In genomic region chr9:120011533-120011932, GRCm38 (mm10) we compare ENCODE assay signal across 7 mouse cellular contexts. TPM values are rescaled to one million over a fixed set of nuclear protein-coding genes. Genes with fewer than 3 reads are reported as not detected.
DNase-seq lines count a peak whose midpoint lies in the region; ATAC-seq lines count a peak whose summit lies in the region.

No protein-coding gene starts in this region.

- peak overlapping the region; percentile 51 for H3K9ac ChIP-seq in hindbrain, embryonic 15.5 days

- H3K4me2 ChIP-seq in hindbrain, embryonic 15.5 days: peak overlapping the region; percentile 77

- no peaks in the 10 kb centered on the region for H3K9me3 ChIP-seq in hindbrain, embryonic 15.5 days
- peaks cover 14% of the 10 kb centered on the region for H3K9me3 ChIP-seq in megakaryocyte, embryonic 14.5 days

- ATAC-seq in hindbrain, embryonic 15.5 days (ENCODE audit: low FRiP score, low read depth): peak; percentile 72

- 0 out of 2 replicates have a peak, but pooled peaks cover 9% of the 10 kb centered on the region for H3K4me1 ChIP-seq in hindbrain, embryonic 15.5 days (replicated peaks)
- peaks cover 49% of the 10 kb centered on the region for H3K4me1 ChIP-seq in megakaryocyte, embryonic 14.5 days

- WGBS in hindbrain, embryonic 15.5 days: under 1% methylated on average over 10 of the region's 10 CpGs

- peak overlapping the region; percentile 45 for H3K4me3 ChIP-seq in hindbrain, embryonic 15.5 days
- H3K4me3 ChIP-seq in megakaryocyte, embryonic 14.5 days (replicated peaks): peak overlapping the region; percentile 91

- H3K27ac ChIP-seq in hindbrain, embryonic 15.5 days (replicated peaks): peak overlapping the region; percentile 92

- no peaks in the 10 kb centered on the region for H3K27me3 ChIP-seq in hindbrain, embryonic 15.5 days
- peaks cover 43% of the 10 kb centered on the region for H3K27me3 ChIP-seq in megakaryocyte, embryonic 14.5 days (replicated peaks)

- H3K36me3 ChIP-seq in hindbrain, embryonic 15.5 days: no peaks in the 10 kb centered on the region
- no peaks in the 10 kb centered on the region for H3K36me3 ChIP-seq in megakaryocyte, embryonic 14.5 days (replicated peaks; ENCODE audit: low read length)

- peak; percentile 93 for DNase-seq in R1 (ENCODE audit: low read depth, low spot score)
- peak; percentile 81 for DNase-seq in cerebellum, adult 8-10 months
- peak; percentile 54 for DNase-seq in frontal cortex, postnatal 14 days (ENCODE audit: low spot score in 2 of 2)
- DNase-seq in left cerebral cortex, adult 9 months (ENCODE audit: low spot score in 2 of 2): peak; percentile 73 to 78
- DNase-seq in right cerebral cortex, postnatal 14 days: peak; percentile 69

RNA-seq across cellular contexts. Expression of gene Xirp1, which starts 11.9 kb away (rescaled TPM):
- not detected in 2 replicates for polyA plus RNA-seq in hindbrain, embryonic 15.5 days (2015; fragmentation: Nextera tagmentation; extraction: Ambion mirVana)
- polyA plus RNA-seq in megakaryocyte, embryonic 14.5 days (2012; ENCODE audit: insufficient read depth, low replicate concordance): not detected in 2 replicates

RNA-seq across cellular contexts. Expression of gene Csrnp1, which starts 27.1 kb away (rescaled TPM):
- 1.6 and 1.7 TPM in 2 replicates for polyA plus RNA-seq in hindbrain, embryonic 15.5 days (2015; fragmentation: Nextera tagmentation; extraction: Ambion mirVana)
- polyA plus RNA-seq in megakaryocyte, embryonic 14.5 days (2012; ENCODE audit: insufficient read depth, low replicate concordance): 10.6 and 25.7 TPM in 2 replicates

RNA-seq across cellular contexts. Expression of gene Cx3cr1, which starts 58.1 kb away (rescaled TPM):
- 9.9 and 10.0 TPM in 2 replicates for polyA plus RNA-seq in hindbrain, embryonic 15.5 days (2015; fragmentation: Nextera tagmentation; extraction: Ambion mirVana)
- polyA plus RNA-seq in megakaryocyte, embryonic 14.5 days (2012; ENCODE audit: insufficient read depth, low replicate concordance): 0.73 TPM in 1 of 2 replicates, not detected in the other

Comparison
In these comparisons a context has a peak if more than half of its experiments do, and no peak if none do; other contexts are left out.
1. Peak in every context shown above with its lines: DNase-seq, ATAC-seq, H3K4me3 ChIP-seq and H3K27ac ChIP-seq.